Mouse (Mus musculus) ES-E14 (cell line): ENCODE data around the gene Lasp1.

Experiments
- CHD2 ChIP-seq: IDR thresholded peaks from 2 replicates; pipeline ENCODE4 v1.6.1; 2014; ENCODE audit warnings: mild to moderate bottlenecking, low read depth, low read length, inconsistent platforms
- HCFC1 ChIP-seq: IDR thresholded peaks from 2 replicates; pipeline ENCODE4 v1.6.1; 2012; ENCODE audit warnings: low read length, inconsistent platforms, borderline replicate concordance; ENCODE audit not compliant: insufficient read depth
- MAFK ChIP-seq: IDR thresholded peaks from 2 replicates; pipeline ENCODE4 v1.6.1; 2014; ENCODE audit warnings: mild to moderate bottlenecking, low read depth, low read length, inconsistent platforms; ENCODE audit not compliant: insufficient read depth
- ZNF384 ChIP-seq: IDR thresholded peaks from 2 replicates; pipeline ENCODE4 v1.6.1; 2012; ENCODE audit warnings: low read depth, low read length, inconsistent platforms

DNA sequence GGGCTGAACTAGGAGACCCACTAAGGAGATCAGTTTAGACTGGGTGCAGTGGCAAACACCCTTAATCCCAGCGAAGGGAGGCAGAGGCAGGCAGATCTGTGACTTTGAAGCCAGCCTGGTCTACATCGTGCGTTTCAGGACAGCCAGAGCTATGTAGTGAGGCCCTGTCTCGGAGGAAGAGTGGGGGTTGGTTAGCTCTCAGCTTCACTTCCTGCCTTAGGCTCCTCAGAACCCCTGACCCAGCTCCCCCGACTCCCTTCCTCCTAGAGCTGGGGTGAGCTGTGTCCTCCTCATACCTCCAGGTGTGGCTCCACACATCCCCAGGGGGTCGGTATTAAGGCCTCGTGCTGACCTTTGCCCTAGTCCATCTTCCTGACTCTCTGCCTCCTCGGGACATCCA is 37.7 kb downstream of the Lasp1 start:
- no peak for TF ChIP-seq ZNF384
- no peak for TF ChIP-seq HCFC1
- no peak for TF ChIP-seq MAFK
- no peak for TF ChIP-seq CHD2
